In the genomic region with DNA sequence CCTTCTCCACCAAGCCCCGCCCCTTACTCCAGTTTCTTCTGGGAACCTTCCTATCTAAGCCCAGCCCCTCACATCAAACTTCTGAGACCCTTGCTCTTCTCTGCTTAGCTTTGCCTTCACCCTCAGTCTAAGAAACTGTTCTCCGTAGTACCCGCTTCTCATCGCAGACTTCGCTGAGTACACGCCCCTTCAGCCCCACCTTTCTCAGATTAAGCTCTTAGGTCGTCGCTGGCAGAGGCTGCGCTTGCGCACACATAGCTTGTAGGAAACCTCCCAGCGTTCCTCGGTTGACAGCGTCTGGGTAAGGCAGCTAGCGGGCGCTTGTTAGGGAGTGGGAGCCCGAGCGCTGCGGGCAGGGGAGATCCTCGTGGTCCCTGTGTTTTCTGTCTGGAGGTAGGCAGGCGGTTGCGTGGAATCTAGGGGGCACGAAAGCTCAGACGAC, we compare ENCODE assay signal across 8 mouse cellular contexts. TPM values are rescaled to one million over a fixed set of nuclear protein-coding genes. Genes with fewer than 3 reads are reported as not detected.
DNase-seq lines count a peak whose midpoint lies in the region; ATAC-seq and TF ChIP-seq lines count a peak whose summit lies in the region.

TSS of gene Zfp78 (plus strand) at position 234 of the 442 bp plus-strand sequence.

- no peaks in the 10 kb centered on the region for H3K36me3 ChIP-seq in forebrain, embryonic 12.5 days (replicated peaks)
- H3K36me3 ChIP-seq in lung, embryonic 14.5 days (ENCODE audit: insufficient read depth): no peaks in the 10 kb centered on the region

- H3K4me2 ChIP-seq in forebrain, embryonic 12.5 days: peak within 1 kb of the TSS; percentile 65
- peak within 1 kb of the TSS; percentile 67 for H3K4me2 ChIP-seq in lung, embryonic 14.5 days

- peak within 1 kb of the TSS; percentile 51 for H3K4me3 ChIP-seq in forebrain, embryonic 12.5 days (replicated peaks)
- peak within 1 kb of the TSS; percentile 56 for H3K4me3 ChIP-seq in lung, embryonic 14.5 days (ENCODE audit: low read depth, low read length)

- peak within 1 kb of the TSS; percentile 93 for H3K27ac ChIP-seq in forebrain, embryonic 12.5 days
- peak within 1 kb of the TSS; percentile 86 for H3K27ac ChIP-seq in lung, embryonic 14.5 days (ENCODE audit: low read depth)

- ATAC-seq in forebrain, embryonic 12.5 days (ENCODE audit: low FRiP score): peak; percentile 83
- ATAC-seq in inflammation-experienced regulatory T-cells, adult 6 months: peak; percentile 65
- peak; percentile 86 for ATAC-seq in lung, embryonic 14.5 days (ENCODE audit: insufficient read depth)

- H3K9me3 ChIP-seq in forebrain, embryonic 12.5 days: no peaks in the 10 kb centered on the region
- no peaks in the 10 kb centered on the region for H3K9me3 ChIP-seq in lung, embryonic 14.5 days (ENCODE audit: low read depth, low read length)

- peak; percentile 83 for DNase-seq in ovary, adult 18-20 months (ENCODE audit: low spot score)
- DNase-seq in ovary, postnatal 14 days (ENCODE audit: low spot score): no peak
- DNase-seq in adrenal gland, postnatal 25 days: peak; percentile 81
- peak; percentile 95 for DNase-seq in lung, embryonic 14.5 days
- DNase-seq in retina, postnatal 1 day: peak; percentile 97
- no peak for DNase-seq in testis, postnatal 14 days (ENCODE audit: low spot score)

- peak; percentile 33; the same call in 1 of the 2 replicates for TF ChIP-seq CTCF in lung, embryonic 14.5 days (IDR thresholded peaks at IDR 0.05; ENCODE audit: low read depth)

- peaks cover 7% of the 10 kb centered on the region for H3K4me1 ChIP-seq in forebrain, embryonic 12.5 days
- 0 out of 2 replicates have a peak, but pooled peaks cover 5% of the 10 kb centered on the region for H3K4me1 ChIP-seq in lung, embryonic 14.5 days (ENCODE audit: insufficient read depth)

- WGBS in forebrain, embryonic 12.5 days: under 1% methylated on average over 23 of the region's 23 CpGs
- under 1% methylated on average over 23 of the region's 23 CpGs for WGBS in lung, embryonic 14.5 days

- H3K27me3 ChIP-seq in forebrain, embryonic 12.5 days: no peaks in the 10 kb centered on the region
- H3K27me3 ChIP-seq in lung, embryonic 14.5 days (ENCODE audit: insufficient read depth, low read length): no peaks in the 10 kb centered on the region

- H3K9ac ChIP-seq in forebrain, embryonic 12.5 days: peak within 1 kb of the TSS; percentile 65
- peak within 1 kb of the TSS; percentile 63 for H3K9ac ChIP-seq in lung, embryonic 14.5 days

RNA-seq across cellular contexts. Expression of gene Zfp78, which starts in this region (rescaled TPM):
- total RNA-seq in adrenal gland, postnatal 25 days (2021): 3.6 and 4.7 TPM in 2 replicates
- 2.8 TPM in 2 replicates for polyA plus RNA-seq in forebrain, embryonic 12.5 days (2016; fragmentation: Nextera tagmentation; extraction: Ambion mirVana)
- polyA plus RNA-seq in inflammation-experienced regulatory T-cells, adult 6 months (2017; shearing (Covaris generic)): 1 to 10 TPM; 2.6 to 3.8 (median 3.4) TPM
- 2.1 and 2.7 TPM in 2 replicates for polyA plus RNA-seq in lung, embryonic 14.5 days (2014; fragmentation: Nextera tagmentation; extraction: Ambion mirVana)

Comparison
In these comparisons a context has a peak if more than half of its experiments do, and no peak if none do; other contexts are left out.
1. DNase-seq: peak in ovary, adult 18-20 months (single experiment), adrenal gland, postnatal 25 days (single experiment), lung, embryonic 14.5 days (single experiment) and retina, postnatal 1 day (single experiment); none in ovary, postnatal 14 days (single experiment) and testis, postnatal 14 days (single experiment).
2. Peak in every context shown above with its lines, with median percentiles within 50 percentile points of each other: ATAC-seq.